Mouse (Mus musculus) intestine, embryonic 14.5 days (tissue): ENCODE data around the gene Vmn1r85. TPM values are rescaled to one million over a fixed set of nuclear protein-coding genes. Genes with fewer than 3 reads are reported as not detected.
A peak's percentile ranks its signal among the peaks of the same experiment; 100 is the strongest.
"Not testable (repeated sequence)": the region's sequence is repeated elsewhere in the genome, so short reads cannot be mapped to it uniquely, and the experiment has no call there.

Experiments used
- ATAC-seq: fragments of 200-750 bp; cut with Nextera tagmentation; replicated peaks from 2 replicates; pipeline ENCODE4 v1.8.0; 2017; ENCODE audit warnings: low read depth, moderate number of reproducible peaks, moderate TSS enrichment, moderate library complexity; ENCODE audit not compliant: low FRiP score, low TSS enrichment
- DNase-seq: peaks from one replicate; pipeline ENCODE4 v3.0.0-alpha.2; 2018; ENCODE audit warnings: low spot score
- H3K27ac ChIP-seq: fragments of 300-500 bp; sonication (generic); 2 replicates; pipeline ENCODE4 v1.5.1; 2014; ENCODE audit warnings: low read depth, mild to moderate bottlenecking, control low read depth
- H3K27me3 ChIP-seq: fragments of 300-500 bp; sonication (generic); replicated peaks from 2 replicates; pipeline ENCODE4 v1.6.1; 2014; ENCODE audit warnings: low read length, control low read depth; ENCODE audit not compliant: control insufficient read depth, insufficient read depth
- H3K36me3 ChIP-seq: fragments of 300-500 bp; sonication (generic); 2 replicates; pipeline ENCODE4 v1.6.1; 2014; ENCODE audit warnings: low read length, control low read depth; ENCODE audit not compliant: control insufficient read depth, insufficient read depth
- H3K4me1 ChIP-seq: fragments of 300-500 bp; sonication (generic); replicated peaks from 2 replicates; pipeline ENCODE4 v1.6.1; 2014; ENCODE audit warnings: low read length, control low read depth, mixed read lengths; ENCODE audit not compliant: control insufficient read depth, insufficient read depth
- H3K4me2 ChIP-seq: fragments of 300-500 bp; sonication (generic); 2 replicates; pipeline ENCODE4 v1.6.1; 2014; ENCODE audit warnings: low read length
- H3K4me3 ChIP-seq: fragments of 300-500 bp; sonication (generic); 2 replicates; pipeline ENCODE4 v1.5.1; 2014; ENCODE audit warnings: low read depth, low read length, control low read depth, mixed read lengths
- H3K9ac ChIP-seq: fragments of 300-500 bp; sonication (generic); 2 replicates; pipeline ENCODE4 v1.6.1; 2014; ENCODE audit warnings: mild to moderate bottlenecking, low read length
- H3K9me3 ChIP-seq: fragments of 300-500 bp; sonication (generic); 2 replicates; pipeline ENCODE4 v1.6.1; 2016; ENCODE audit warnings: low read length, control low read depth; ENCODE audit not compliant: control insufficient read depth
- WGBS: fragments of 180-500 bp; shearing (Covaris S2); extraction: QIAGEN DNeasy Blood & Tissue Kit; methylation state at CpG from one replicate; pipeline ENCODE4 v1.1.7; 2014; 5-methylcytosine and 5-hydroxymethylcytosine counted together
- polyA plus RNA-seq: library from polyadenylated mRNA; unstranded; fragments of >200 nt; fragmentation: Nextera tagmentation; extraction: Ambion mirVana; gene quantifications from 2 replicates; pipeline ENCODE4 v1.2.1, GENCODE M21; 2014

Gene Vmn1r85
- polyA plus RNA-seq, result not detected in 2 replicates

DNA sequence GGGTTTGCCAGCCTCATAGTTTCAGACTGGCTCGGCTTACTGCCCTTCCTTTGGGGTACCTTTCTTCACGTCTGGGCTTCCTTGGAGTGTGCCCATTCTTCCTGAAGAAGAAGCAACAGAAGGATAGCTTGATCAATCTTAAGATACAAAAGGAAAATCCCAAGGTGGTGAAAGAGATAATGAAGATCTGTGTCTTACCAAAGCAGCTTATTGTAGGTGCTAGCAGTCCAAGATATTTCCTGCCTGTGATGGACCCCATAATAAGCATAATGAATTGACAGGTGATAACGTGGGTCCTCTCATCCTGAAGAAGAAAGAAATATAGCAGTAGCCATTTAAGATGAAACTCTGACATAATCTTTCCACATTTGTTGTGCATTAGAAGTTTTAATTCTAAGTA, at the start of gene Vmn1r85:
Gene Vmn1r85 (minus strand): TSS at position 101 of the 400 bp plus-strand sequence.
- WGBS, result 68% methylated on average over 3 of the region's 3 CpGs
- no peak for ATAC-seq

DNA sequence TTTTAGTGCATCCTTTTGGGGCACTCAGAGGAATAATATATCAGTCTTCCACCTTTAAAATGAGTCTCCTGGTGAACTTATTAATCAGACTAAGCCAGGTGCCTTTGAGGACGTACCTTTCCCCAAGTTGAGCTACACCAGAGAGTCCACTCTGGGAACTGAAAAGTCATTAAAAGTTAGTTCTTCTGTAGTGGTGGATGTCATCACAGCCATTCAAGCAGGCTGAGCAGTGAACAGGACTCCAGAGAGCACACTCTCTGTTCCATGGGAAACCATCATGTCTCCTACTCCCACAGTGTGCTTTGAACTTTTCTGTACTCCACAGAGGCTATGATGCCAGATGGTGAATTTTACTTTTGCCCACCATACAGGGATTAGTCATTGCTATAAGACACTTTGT, 45.1 kb upstream of the Vmn1r85 start, which contains the start of gene Vmn1r87:
Gene Vmn1r87 (minus strand): TSS at position 101 of the 400 bp plus-strand sequence.
- 92% methylated on average over 1 of the region's 1 CpGs for WGBS
- no peak within 1 kb of the TSS for H3K4me2 ChIP-seq
- ATAC-seq (no peak), DNase-seq (no peak)
- H3K36me3 ChIP-seq, result no peaks in the 10 kb centered on the region
- no peaks in the 10 kb centered on the region for H3K9me3 ChIP-seq
- no peaks in the 10 kb centered on the region for H3K4me1 ChIP-seq
- no peak within 1 kb of the TSS for H3K27ac ChIP-seq
- no peak within 1 kb of the TSS for H3K9ac ChIP-seq
- no peaks in the 10 kb centered on the region for H3K27me3 ChIP-seq
- H3K4me3 ChIP-seq, result no peak within 1 kb of the TSS

More for the DNA sequence above, at the start of gene Vmn1r85:
- Histone ChIP-seq H3K4me1 (no peaks in the 10 kb centered on the region), H3K27ac (no peak within 1 kb of the TSS), H3K36me3 (no peaks in the 10 kb centered on the region), H3K9ac (no peak within 1 kb of the TSS), H3K4me3 (no peak within 1 kb of the TSS), H3K4me2 (no peak within 1 kb of the TSS), H3K9me3 (no peaks in the 10 kb centered on the region), H3K27me3 (no peaks in the 10 kb centered on the region)
- DNase-seq, result no peak

DNA sequence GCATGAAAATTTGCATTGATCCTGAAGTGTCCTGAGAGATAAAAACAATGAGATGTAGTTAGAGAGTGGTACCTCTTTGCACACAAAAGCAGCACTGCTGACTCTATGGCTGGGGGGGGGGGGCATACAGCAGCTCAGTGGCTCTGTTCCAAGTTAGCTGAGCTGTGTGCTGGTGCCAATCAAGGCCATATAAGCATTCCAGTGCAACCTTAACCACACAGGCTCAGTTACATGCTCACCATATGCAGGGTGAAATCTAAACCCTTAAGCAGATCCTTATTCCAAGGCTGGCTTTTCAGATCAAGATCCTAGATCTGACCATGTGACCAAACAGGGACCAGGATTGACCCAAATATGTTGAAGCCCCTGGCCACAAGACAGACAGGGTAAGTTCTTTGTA, 42.4 kb upstream of the Vmn1r85 start:
- Histone ChIP-seq H3K9ac (no peak overlapping the region), H3K9me3 (no peaks in the 10 kb centered on the region), H3K4me3 (no peak overlapping the region), H3K4me2 (no peak overlapping the region), H3K4me1 (no peaks in the 10 kb centered on the region), H3K27ac (no peak overlapping the region), H3K36me3 (no peaks in the 10 kb centered on the region), H3K27me3 (no peaks in the 10 kb centered on the region)
- no peak for DNase-seq
- no peak for ATAC-seq

DNA sequence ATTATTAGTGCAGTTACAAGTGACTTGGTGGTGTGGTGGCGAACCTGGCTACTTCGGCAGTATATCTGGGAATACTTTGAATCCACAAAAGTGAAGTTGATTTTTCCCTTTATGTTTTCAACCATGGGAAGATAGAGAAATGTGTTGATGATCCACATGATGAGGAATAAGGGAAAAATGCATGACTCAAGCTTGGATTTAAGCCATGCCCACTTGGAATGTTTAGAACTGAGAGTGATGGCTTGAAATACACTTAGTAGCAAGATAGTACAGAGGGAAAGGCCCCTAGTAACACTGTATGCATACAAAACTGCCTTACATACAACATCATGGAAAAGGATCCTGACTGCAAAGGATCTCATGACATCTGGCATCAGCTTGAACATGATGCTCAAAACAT, 36.9 kb upstream of the Vmn1r85 start:
- H3K4me2 ChIP-seq, result no peak overlapping the region
- H3K27me3 ChIP-seq, result no peaks in the 10 kb centered on the region
- no peaks in the 10 kb centered on the region for H3K36me3 ChIP-seq
- 89% methylated on average over 2 of the region's 2 CpGs for WGBS
- H3K4me3 ChIP-seq, result no peak overlapping the region
- no peak overlapping the region for H3K27ac ChIP-seq
- ATAC-seq (no peak), DNase-seq (no peak)
- H3K4me1 ChIP-seq, result no peaks in the 10 kb centered on the region
- no peak overlapping the region for H3K9ac ChIP-seq
- no peaks in the 10 kb centered on the region for H3K9me3 ChIP-seq

DNA sequence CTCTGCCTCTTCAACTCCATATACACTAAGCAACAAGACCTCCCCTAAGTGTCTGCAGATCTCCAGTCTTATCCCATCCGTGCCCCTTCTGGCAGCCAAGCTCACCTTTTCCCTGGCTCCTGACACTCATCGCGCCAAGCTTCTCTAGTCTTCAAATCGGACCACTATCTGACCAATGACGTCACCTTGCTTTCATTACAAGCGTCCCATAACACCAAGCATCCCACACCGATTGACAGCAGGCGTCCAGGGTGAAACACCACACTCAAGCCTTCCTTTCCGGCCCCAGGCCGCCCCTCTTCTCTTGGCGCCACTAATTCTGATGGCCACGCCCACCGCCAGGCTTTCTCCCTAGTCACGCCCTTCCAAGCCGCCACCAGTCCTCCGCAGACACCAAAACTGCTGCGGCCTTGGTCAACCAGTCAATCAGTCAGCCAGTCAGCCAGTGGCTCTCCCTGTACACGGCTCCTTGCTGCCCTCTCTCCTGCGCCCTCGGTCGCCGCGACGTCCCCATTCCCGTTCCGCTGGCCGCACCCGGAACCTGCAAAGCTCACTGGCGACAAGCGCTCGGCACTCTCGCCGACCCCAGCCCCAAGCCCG, 28.7 kb upstream of the Vmn1r85 start:
- H3K27me3 ChIP-seq, H3K36me3 ChIP-seq, H3K27ac ChIP-seq, H3K9ac ChIP-seq, H3K4me3 ChIP-seq, H3K9me3 ChIP-seq, DNase-seq, H3K4me1 ChIP-seq: not testable (repeated sequence)
- ATAC-seq, result peak; percentile 85
- 0% methylated on average over 10 of the region's 34 CpGs for WGBS
- peak overlapping the region; percentile 37 for H3K4me2 ChIP-seq

DNA sequence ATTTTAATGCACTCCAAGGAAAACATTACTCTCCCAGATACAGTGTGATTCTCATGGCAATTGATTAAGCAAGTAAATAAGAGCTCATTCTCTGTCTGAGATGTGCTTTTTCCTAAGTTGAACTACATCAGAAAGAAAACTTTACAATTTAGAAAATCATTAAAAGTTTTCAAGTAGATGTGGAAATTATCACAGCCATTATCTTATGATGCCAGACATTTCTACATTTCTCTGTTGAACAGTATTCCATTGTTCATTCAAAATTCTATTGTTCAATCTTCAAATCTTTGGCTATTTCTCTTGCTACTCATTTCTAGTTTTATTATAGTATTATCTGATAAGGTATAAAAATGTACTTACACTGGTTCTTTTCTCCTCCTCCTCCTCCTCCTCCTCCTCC, 24.8 kb upstream of the Vmn1r85 start, which contains the start of gene Vmn1r86:
Gene Vmn1r86 (minus strand): TSS at position 101 of the 400 bp plus-strand sequence.
- H3K4me2 ChIP-seq, result no peak within 1 kb of the TSS
- H3K9me3 ChIP-seq, result no peaks in the 10 kb centered on the region
- no peak for ATAC-seq
- no peaks in the 10 kb centered on the region for H3K36me3 ChIP-seq
- no peak within 1 kb of the TSS for H3K9ac ChIP-seq
- no peaks in the 10 kb centered on the region for H3K27me3 ChIP-seq
- no peak within 1 kb of the TSS for H3K4me3 ChIP-seq
- H3K27ac ChIP-seq, result no peak within 1 kb of the TSS
- H3K4me1 ChIP-seq, result no peaks in the 10 kb centered on the region
- DNase-seq, result no peak

GRCm38 (mm10) chr7:13072293-13072692, 22.7 kb downstream of the Vmn1r85 start:
- DNase-seq, result no peak
- no peak for ATAC-seq
- no peaks in the 10 kb centered on the region for H3K36me3 ChIP-seq
- no peak overlapping the region for H3K27ac ChIP-seq
- no peaks in the 10 kb centered on the region for H3K4me1 ChIP-seq
- no peak overlapping the region for H3K9ac ChIP-seq
- H3K4me3 ChIP-seq, result no peak overlapping the region
- no peak overlapping the region for H3K4me2 ChIP-seq
- WGBS, result 66% methylated on average over 5 of the region's 5 CpGs
- no peaks in the 10 kb centered on the region for H3K27me3 ChIP-seq
- no peaks in the 10 kb centered on the region for H3K9me3 ChIP-seq

DNA sequence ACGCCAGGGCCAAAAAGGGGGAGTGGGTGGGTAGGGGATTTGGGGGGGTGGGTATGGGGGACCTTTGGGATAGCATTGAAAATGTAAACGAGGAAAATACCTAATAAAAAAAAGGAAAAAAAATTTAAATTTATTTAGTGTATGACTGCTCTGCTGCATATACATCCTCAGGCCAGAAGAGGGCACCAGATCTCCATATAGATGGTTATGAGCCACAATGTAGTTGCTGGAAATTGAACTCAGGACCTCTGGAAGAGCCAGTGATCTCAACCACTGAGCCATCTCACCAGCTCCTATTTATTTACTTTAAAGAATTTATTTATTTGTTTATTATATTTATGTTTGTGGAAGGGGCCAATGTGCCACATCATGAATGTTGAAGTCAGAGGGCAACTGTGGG, 31.6 kb downstream of the Vmn1r85 start:
- H3K9me3 ChIP-seq, H3K27me3 ChIP-seq, H3K4me3 ChIP-seq, H3K36me3 ChIP-seq, H3K9ac ChIP-seq, DNase-seq, ATAC-seq, H3K4me1 ChIP-seq, H3K27ac ChIP-seq, H3K4me2 ChIP-seq: not testable (repeated sequence)
- 71% methylated on average over 2 of the region's 2 CpGs for WGBS

GRCm38 (mm10) chr7:13059536-13059935, 35.4 kb downstream of the Vmn1r85 start:
- no peak for ATAC-seq
- no peak overlapping the region for H3K9ac ChIP-seq

More at GRCm38 (mm10) chr7:13059536-13059935, 35.4 kb downstream of the Vmn1r85 start:
- Histone ChIP-seq H3K4me1 (no peaks in the 10 kb centered on the region), H3K36me3 (no peaks in the 10 kb centered on the region), H3K4me3 (no peak overlapping the region), H3K27me3 (no peaks in the 10 kb centered on the region), H3K4me2 (no peak overlapping the region), H3K9me3 (0 out of 2 replicates have a peak, but pooled peaks cover 2% of the 10 kb centered on the region), H3K27ac (no peak overlapping the region)
- 93% methylated on average over 9 of the region's 9 CpGs for WGBS
- no peak for DNase-seq
